Mouse (Mus musculus) forebrain, embryonic 16.5 days (tissue): Measurements from ENCODE around the gene Dnajb7. TPM values are rescaled to one million over a fixed set of nuclear protein-coding genes. Genes with fewer than 3 reads are reported as not detected.
A peak's percentile ranks its signal among the peaks of the same experiment; 100 is the strongest.
"Not testable (repeated sequence)": the region's sequence is repeated elsewhere in the genome, so short reads cannot be mapped to it uniquely, and the experiment has no call there.

ENCODE experiments used
- ATAC-seq: fragments of 200-750 bp; cut with Nextera tagmentation; 2 replicates; pipeline ENCODE4 v1.8.0; 2017; ENCODE audit warnings: mild to moderate bottlenecking, moderate library complexity
- H3K27ac ChIP-seq: fragments of 300-500 bp; sonication (generic); 2 replicates; pipeline ENCODE4 v1.5.1; 2014; ENCODE audit warnings: low read length, control low read depth
- H3K27me3 ChIP-seq: fragments of 300-500 bp; sonication (generic); replicated peaks from 2 replicates; pipeline ENCODE4 v1.6.1; 2014; ENCODE audit warnings: low read length; ENCODE audit not compliant: control insufficient read depth, insufficient read depth
- H3K36me3 ChIP-seq: fragments of 300-500 bp; sonication (generic); 2 replicates; pipeline ENCODE4 v1.6.1; 2014; ENCODE audit not compliant: control insufficient read depth, insufficient read depth
- H3K4me1 ChIP-seq: fragments of 300-500 bp; sonication (generic); replicated peaks from 2 replicates; pipeline ENCODE4 v1.6.1; 2014; ENCODE audit warnings: low read length; ENCODE audit not compliant: control insufficient read depth, insufficient read depth
- H3K4me2 ChIP-seq: fragments of 300-500 bp; sonication (generic); 2 replicates; pipeline ENCODE4 v1.6.1; 2014; ENCODE audit warnings: mild to moderate bottlenecking, low read length, control low read depth
- H3K4me3 ChIP-seq: fragments of 300-500 bp; sonication (generic); replicated peaks from 2 replicates; pipeline ENCODE4 v1.5.1; 2014; ENCODE audit warnings: mild to moderate bottlenecking, low read length, control low read depth
- H3K9ac ChIP-seq: fragments of 300-500 bp; sonication (generic); replicated peaks from 2 replicates; pipeline ENCODE4 v1.6.1; 2014; ENCODE audit warnings: low read depth, low read length, control low read depth
- H3K9me3 ChIP-seq: fragments of 300-500 bp; sonication (generic); 2 replicates; pipeline ENCODE4 v1.6.1; 2016; ENCODE audit warnings: low read length; ENCODE audit not compliant: control insufficient read depth
- WGBS: fragments of 180-500 bp; shearing (Covaris S2); extraction: QIAGEN DNeasy Blood & Tissue Kit; methylation state at CpG from one replicate; pipeline ENCODE4 v1.1.7; 2014; 5-methylcytosine and 5-hydroxymethylcytosine counted together
- polyA plus RNA-seq: library from polyadenylated mRNA; unstranded; fragments of >200 nt; fragmentation: Nextera tagmentation; extraction: Ambion mirVana; gene quantifications from 2 replicates; pipeline ENCODE4 v1.2.1, GENCODE M21; 2015

Dnajb7 gene
- polyA plus RNA-seq, 1 experiment from 2014 or later = 2.3 TPM

DNA sequence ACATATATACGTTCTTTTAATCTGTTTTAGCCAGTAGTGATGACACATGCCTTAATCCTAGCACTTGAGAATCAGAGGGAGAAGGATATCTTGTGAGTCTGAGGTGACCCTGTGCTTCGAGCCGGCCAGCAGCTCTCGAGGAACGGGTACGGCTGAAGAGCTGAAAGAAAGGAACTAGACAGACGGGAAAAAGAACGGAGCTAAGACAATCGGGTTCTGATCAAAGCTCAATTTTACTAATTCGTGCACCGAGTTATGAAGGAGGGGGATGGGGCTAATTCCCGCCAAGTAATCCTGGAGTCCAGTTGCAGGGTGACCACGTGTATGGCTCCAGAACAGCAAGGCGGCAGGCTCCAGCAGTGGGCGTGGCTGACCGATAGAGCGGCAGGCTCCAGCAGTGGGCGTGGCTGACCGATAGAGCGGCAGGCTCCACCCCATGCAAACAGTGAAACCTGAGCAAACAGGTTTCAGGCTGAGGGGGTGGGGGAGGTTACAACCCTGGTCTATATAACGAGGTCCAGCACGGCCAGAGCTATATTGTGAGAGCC, 8.7 kb upstream of the Dnajb7 start:
- H3K36me3 ChIP-seq, H3K9me3 ChIP-seq, H3K27me3 ChIP-seq, H3K4me1 ChIP-seq, H3K27ac ChIP-seq, ATAC-seq: not testable (repeated sequence)
- Histone ChIP-seq H3K4me3 (peak overlapping the region; percentile 33), H3K9ac (peak overlapping the region; percentile 34; the same call in 1 of the 2 replicates), H3K4me2 (peak overlapping the region; percentile 44)
- WGBS = 7% methylated on average over 22 of the region's 22 CpGs

GRCm38 (mm10) chr15:81405008-81405407, 3.1 kb downstream of the Dnajb7 start:
- no peaks in the 10 kb centered on the region for H3K27me3 ChIP-seq
- WGBS = 79% methylated on average over 3 of the region's 3 CpGs
- H3K4me1 ChIP-seq = peaks cover 8% of the 10 kb centered on the region
- no peak for ATAC-seq
- H3K4me3 ChIP-seq = no peak overlapping the region
- no peak overlapping the region for H3K9ac ChIP-seq
- no peak overlapping the region for H3K27ac ChIP-seq
- H3K4me2 ChIP-seq = no peak overlapping the region
- H3K9me3 ChIP-seq = no peaks in the 10 kb centered on the region
- H3K36me3 ChIP-seq = no peaks in the 10 kb centered on the region

- ATAC-seq = peak; percentile 99
- Histone ChIP-seq H3K9ac (peak within 1 kb of the TSS; percentile 84), H3K27ac (peak within 1 kb of the TSS; percentile 96), H3K36me3 (no peaks in the 10 kb centered on the region), H3K27me3 (no peaks in the 10 kb centered on the region), H3K4me3 (peak within 1 kb of the TSS; percentile 77), H3K4me1 (peaks cover 25% of the 10 kb centered on the region), H3K9me3 (no peaks in the 10 kb centered on the region), H3K4me2 (peak within 1 kb of the TSS; percentile 84)
- under 1% methylated on average over 50 of the region's 50 CpGs for WGBS
Observed at GRCm38 (mm10) chr15:81399638-81400315, 8.3 kb downstream of the Dnajb7 start, which contains the start of the genes St13 and Xpnpep3. TSS of gene St13 (minus strand) at chr15:81400077. TSS of gene Xpnpep3 (plus strand) at chr15:81400138.

DNA sequence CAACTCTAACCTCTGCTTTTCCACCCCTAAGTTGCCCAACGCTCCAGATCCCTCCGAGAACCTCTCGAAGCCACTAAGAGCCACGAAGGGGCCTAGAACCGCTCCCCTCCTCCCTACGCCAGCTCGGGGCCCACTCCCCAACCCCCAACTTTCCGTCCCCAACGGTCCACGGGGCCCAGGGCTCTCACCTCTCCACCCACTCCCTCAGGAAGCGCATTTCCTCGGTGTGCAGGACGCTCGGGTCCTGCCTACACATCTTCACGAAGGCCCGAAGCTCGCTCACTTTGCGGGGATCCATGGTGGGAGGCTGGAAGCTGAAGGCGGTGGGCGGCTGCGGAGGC, 8.8 kb downstream of the Dnajb7 start:
- Histone ChIP-seq H3K9me3 (no peaks in the 10 kb centered on the region), H3K4me3 (peak overlapping the region; percentile 77), H3K27ac (peak overlapping the region; percentile 96), H3K36me3 (no peaks in the 10 kb centered on the region), H3K9ac (peak overlapping the region; percentile 84), H3K4me2 (peak overlapping the region; percentile 84), H3K27me3 (no peaks in the 10 kb centered on the region), H3K4me1 (peaks cover 27% of the 10 kb centered on the region)
- 0% methylated on average over 21 of the region's 21 CpGs for WGBS
- ATAC-seq = no peak

GRCm38 (mm10) chr15:81398189-81398588, 9.9 kb downstream of the Dnajb7 start:
- Histone ChIP-seq H3K4me2 (peak overlapping the region; percentile 84), H3K27me3 (no peaks in the 10 kb centered on the region), H3K4me1 (peaks cover 27% of the 10 kb centered on the region), H3K36me3 (no peaks in the 10 kb centered on the region), H3K27ac (no peak overlapping the region), H3K9ac (no peak overlapping the region; the same call in 1 of the 2 replicates), H3K9me3 (no peaks in the 10 kb centered on the region), H3K4me3 (peak overlapping the region; percentile 77)
- no peak for ATAC-seq

DNA sequence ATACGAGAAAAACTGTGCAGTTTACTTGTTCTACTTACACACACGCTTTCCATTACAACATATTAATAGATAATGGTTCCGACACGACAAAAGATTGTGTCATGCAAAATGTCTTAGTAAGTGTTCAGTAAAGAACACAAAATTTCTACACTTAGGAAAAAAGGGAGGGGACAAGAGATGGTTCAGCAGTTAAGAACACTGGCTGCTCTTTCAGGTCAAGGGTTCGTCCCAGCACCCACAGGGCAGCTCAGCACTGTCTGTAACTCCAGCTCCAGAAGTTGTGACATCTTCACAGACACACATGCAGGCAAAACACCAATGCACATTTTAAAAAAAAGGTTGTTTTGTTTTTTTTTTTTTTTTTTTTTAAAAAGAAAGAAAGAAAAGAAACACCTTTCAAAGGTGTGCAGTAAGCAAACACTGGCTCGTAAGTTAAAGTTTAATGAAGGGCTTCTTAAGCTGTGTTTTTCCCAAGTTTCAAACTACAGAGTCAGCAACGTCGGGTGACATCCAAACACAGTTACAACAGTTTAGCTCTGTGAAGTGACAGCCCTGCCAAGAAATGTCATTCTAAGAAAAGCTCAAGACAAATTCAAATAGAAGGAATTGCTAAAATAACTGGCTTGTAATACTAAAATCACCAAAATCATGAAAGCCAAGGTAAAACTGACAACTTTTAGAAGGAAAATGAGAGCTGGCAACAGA, 13.7 kb downstream of the Dnajb7 start:
- no peaks in the 10 kb centered on the region for H3K9me3 ChIP-seq
- no peak overlapping the region for H3K9ac ChIP-seq
- no peak overlapping the region for H3K27ac ChIP-seq
- H3K36me3 ChIP-seq = peaks cover 7% of the 10 kb centered on the region
- H3K4me2 ChIP-seq = no peak overlapping the region
- no peak for ATAC-seq
- H3K4me1 ChIP-seq = peaks cover 19% of the 10 kb centered on the region
- H3K4me3 ChIP-seq = no peak overlapping the region
- 84% methylated on average over 8 of the region's 8 CpGs for WGBS
- no peaks in the 10 kb centered on the region for H3K27me3 ChIP-seq

GRCm38 (mm10) chr15:81392997-81393396, 15.1 kb downstream of the Dnajb7 start:
- Histone ChIP-seq H3K4me3 (no peak overlapping the region), H3K4me2 (no peak overlapping the region), H3K27ac (no peak overlapping the region), H3K9me3 (no peaks in the 10 kb centered on the region), H3K4me1 (peaks cover 11% of the 10 kb centered on the region), H3K36me3 (peaks cover 12% of the 10 kb centered on the region), H3K27me3 (no peaks in the 10 kb centered on the region), H3K9ac (no peak overlapping the region)
- ATAC-seq = no peak

GRCm38 (mm10) chr15:81386327-81386726, 21.8 kb downstream of the Dnajb7 start:
- Histone ChIP-seq H3K4me3 (no peak overlapping the region), H3K36me3 (peaks cover 41% of the 10 kb centered on the region), H3K4me1 (no peaks in the 10 kb centered on the region), H3K4me2 (no peak overlapping the region), H3K27ac (no peak overlapping the region), H3K9me3 (no peaks in the 10 kb centered on the region), H3K9ac (no peak overlapping the region), H3K27me3 (no peaks in the 10 kb centered on the region)
- WGBS = 97% methylated on average over 5 of the region's 5 CpGs
- ATAC-seq = no peak

DNA sequence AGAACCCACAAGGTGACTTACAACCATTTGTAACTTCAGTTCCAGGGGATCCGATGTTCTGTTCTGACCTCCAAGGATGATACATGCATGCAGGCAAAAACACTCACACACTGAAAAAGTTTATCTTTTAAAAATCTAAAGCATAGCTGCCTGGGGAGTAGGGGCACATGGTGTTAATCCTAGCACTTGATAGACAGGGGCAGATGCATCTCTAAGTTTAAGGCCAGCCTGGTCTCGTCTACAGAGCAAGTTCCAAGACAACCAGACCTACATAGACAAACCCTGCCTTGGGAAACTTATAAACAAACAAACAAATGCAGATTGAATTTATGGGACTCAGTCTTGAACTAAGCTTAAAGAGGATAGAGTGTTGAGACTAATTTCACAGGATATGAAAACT, 29.3 kb downstream of the Dnajb7 start:
- Histone ChIP-seq H3K9me3 (no peaks in the 10 kb centered on the region), H3K9ac (no peak overlapping the region), H3K4me2 (no peak overlapping the region), H3K27ac (no peak overlapping the region), H3K4me3 (no peak overlapping the region), H3K36me3 (peaks cover 36% of the 10 kb centered on the region), H3K4me1 (no peaks in the 10 kb centered on the region), H3K27me3 (no peaks in the 10 kb centered on the region)
- 97% methylated on average over 2 of the region's 2 CpGs for WGBS
- ATAC-seq = no peak
